Mouse (Mus musculus) kidney, postnatal 14 days (tissue): ENCODE results near the gene Med13l.
A peak's percentile ranks its signal among the peaks of the same experiment; 100 is the strongest.

Experiments used
- DNase-seq: peaks from one replicate; pipeline ENCODE4 v3.0.0; 2022; ENCODE audit warnings: mixed read lengths

Gene Med13l

DNA sequence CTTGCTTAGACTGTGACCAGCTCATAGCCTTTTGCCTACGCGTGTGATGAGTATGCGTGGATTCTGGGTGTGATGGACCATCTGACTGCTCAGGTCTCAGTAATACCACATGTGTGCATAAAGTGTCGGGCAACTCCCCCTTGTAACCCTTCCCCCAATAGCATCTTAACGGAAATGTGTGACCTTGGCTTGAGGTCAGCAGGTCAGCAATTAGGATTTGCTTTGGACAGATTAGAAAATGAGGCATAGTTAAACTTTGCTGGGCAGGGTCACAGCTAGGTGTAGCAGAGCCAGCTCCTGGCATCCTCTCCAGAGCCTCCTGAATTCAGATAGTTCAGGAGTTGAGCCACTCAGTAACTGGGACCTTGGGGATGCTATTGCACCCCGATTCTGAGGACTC is 1.6 kb upstream of the Med13l start:
- DNase-seq: no peak

DNA sequence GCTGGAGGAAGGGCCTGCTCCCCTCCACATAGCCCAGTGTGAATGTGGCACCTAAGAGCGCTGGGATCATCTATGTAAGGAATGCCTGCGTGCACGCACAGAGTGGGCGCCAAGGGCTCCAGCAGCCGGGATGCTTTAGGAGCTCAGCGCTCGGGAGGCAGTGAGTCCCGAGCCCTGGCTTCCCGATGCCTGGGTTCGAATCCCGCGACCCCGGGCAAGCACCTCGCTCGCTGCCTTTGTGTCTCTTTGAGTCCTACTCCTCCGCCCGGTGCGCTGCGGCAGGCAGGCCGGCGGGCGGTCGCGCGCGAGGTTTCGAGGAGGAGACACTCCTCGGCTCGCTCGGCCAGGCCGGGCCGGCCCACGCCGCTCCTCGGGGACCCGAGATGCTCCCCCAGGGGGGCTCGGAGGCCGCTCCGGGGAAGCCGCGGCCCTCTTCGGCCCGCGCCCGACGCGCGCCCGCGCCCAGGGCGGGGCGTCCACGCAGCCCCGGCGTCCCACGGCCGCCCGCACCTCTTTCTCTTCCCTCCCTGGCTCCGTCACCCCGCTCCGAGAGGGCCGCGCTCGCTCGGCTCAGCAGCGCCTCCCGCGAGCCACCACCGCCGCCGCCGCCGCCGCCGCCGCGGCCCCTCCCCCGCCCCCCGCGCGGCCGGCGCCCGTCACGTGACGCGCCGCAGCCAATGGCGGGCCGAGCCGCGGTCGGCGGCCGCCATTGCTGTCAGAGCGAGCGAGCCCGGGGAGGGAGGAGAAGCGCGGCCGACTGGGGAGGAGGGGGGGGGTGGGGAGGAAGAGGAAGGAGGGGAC is 695 bp upstream of the Med13l start:
- DNase-seq: peak; percentile 93

DNA sequence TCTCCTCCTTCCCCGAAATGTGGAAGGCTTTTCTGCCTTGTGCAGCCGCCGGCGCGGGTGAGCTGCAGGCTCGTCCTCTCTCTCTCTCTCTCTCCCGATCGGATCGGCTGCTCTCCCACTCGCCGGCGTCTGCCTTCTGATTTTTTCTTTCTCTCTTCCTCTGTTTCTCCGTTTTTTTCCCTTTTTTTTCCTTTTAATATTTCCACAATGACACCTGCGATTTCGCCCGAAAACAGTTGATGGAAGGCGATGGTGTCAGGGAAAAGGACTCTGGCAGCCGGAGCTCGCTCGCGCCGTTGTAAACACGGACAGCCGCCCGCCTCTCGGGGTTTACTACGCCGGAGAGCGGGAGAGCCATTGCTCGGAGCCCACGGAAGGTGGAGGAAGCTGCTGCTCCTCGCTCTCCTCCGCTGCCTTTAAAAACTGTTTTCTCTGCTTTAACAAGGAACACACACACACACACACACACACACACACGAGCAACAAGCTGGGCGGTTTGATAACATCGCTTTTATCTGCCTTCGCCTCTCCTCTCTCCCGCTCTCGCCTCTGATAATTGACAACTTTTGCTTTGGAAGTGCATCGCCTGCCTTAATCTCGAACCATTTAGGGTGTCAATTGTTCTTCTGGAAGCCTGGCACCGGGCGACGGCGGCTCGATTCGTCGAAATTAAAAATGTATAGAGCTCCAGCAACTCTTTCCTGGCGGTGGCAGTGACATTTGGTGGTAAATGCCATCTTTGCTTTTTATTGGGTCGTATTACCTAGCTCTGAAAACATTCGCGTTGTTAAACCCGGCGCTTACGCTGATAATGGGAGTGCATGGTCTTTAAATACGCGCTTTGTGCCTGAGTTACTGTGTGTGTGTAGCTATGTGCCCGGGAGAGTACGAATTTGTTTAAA is 858 bp downstream of the Med13l start:
- DNase-seq: peak; percentile 52

DNA sequence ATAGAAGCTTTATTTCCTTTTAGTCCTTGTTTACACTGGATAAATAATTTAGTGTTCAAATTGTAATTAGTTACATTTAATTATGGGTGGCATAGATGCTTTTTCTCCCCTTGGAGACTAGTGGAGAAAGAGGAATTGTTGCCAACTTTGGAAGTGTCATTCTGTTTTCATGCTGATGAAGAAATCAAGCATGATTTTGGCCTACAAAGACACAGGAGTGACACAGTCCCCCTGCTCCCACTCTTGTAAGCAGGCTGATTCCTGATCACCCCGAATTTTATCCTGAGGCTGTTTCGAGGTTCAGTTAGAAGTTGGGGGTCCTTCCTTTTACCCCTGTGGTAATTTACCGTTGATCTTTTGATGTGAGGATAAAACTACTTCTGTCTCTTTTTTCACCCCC is 1.7 kb downstream of the Med13l start:
- DNase-seq: no peak

DNA sequence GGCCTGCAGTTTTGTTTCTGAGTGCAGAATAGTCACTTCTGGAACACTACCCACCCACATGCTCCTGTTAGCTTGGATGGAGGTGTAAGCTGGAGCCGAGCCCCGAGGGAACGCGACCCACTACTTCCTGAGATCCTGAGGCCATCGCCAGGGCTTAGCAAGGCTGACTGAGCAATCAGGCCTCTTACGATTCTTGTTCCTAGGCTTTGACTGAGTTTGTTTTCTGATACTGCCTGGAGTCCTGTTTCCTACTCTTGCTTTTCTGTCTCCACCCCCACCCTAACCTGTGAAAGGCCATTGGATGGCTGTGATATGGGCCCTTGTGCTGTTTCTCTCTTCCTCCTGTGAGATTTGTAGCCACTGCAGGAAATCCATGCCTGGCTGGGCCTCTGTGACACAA is 3.1 kb downstream of the Med13l start:
- DNase-seq: no peak

DNA sequence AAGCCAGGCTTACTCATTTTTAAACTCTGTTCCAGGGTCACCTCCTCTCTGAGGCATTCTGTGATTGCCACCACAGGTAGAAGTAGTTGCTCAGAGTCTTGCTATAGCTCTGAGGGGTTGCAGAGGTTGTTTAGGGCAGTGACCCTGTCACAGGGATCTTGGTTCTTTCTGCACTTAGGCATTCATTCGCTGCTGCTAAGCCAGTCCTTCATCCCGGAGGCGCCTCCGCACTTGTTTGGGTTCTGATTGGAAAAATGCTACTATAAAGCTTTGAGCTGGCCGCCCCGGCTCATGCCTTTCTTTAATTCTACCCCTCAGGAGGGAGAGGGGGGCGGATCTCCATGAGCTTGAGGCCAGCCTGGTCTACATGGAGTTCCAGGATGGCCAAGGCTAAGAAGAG is 6.9 kb downstream of the Med13l start:
- DNase-seq: no peak

DNA sequence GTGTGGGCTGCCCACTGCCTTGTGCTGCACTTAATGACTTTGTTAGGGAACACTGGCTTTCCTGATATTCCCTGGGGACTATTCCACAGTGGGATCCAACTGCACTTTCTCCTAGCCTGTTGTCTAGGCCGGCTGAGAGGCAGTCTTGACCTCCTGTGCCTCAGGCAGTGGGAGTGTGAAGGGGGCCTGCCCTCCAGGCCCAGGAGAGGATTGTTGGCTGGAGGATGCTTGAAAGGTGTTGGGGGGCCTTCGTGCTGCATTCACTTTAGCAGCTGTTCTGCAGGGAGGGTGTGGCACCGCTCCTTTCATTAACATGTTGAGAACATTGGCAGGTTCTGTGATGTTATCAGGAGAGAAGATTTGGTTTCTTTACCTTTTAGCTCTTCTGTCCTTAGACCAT is 8.5 kb downstream of the Med13l start:
- no peak for DNase-seq

DNA sequence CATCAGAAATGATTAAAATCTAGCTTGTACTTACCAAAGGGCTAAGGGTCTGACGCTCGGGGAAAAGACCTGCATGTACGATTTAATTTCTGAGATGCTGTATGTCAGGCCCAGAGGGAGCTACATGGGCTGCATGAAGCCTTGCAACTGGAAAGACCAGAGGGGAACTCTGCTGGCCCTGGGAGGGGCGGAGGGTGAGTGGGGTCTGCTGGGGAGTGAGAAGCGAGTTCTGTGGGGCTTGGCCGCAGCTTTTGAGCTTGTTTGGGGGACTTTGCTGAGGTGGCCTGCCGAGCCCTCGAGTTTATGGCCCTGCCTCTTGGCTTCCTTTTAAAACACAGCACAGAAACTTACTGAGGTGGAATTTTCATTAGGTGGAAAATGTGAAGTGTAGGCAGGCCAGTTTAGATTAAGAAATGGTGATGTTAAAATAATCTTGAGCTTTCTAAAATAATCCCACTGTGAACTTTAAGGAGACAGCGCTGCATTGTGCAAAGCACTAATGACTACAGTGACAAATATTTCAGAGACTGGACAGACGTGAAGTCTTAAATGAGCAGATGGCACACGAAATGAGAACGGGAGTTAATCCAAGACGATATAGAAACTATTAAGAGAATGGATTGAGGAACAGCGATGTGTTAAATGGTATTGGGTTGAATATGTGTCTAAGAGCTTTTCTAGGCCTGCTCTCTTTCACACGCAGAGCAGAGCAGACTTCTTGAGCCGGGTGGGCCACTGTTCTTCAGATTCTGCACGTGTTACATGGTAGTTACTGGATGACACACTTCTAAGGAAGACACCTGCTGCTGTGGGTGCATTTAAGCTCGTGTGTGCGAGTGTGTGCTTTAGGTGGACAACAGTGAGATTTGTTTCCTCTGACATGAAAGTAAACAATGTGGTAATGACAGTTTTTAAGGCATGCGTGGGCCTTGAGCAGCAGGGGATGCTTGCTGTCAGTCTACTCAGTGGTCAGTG is 9.4 kb downstream of the Med13l start:
- no peak for DNase-seq

DNA sequence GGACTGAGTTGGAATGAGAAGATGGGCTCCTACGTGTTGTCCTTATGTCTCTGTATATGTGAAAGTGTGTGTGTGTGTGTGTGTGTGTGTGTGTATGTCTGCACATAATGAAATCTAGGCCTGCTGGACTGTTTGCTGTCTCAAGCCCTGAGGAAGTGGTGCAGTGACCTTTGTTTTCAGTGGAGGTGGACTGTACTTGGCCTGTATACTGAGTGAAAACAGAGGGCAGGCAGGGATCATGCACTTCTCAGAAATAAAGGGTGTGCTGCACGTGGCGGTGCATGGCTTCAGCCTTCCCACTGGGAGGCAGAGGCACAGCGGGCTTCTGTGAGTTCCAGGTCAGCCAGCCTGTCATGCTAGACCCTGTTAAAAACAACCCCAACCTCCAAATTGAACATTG is 11.0 kb downstream of the Med13l start:
- peak; percentile 53 for DNase-seq

DNA sequence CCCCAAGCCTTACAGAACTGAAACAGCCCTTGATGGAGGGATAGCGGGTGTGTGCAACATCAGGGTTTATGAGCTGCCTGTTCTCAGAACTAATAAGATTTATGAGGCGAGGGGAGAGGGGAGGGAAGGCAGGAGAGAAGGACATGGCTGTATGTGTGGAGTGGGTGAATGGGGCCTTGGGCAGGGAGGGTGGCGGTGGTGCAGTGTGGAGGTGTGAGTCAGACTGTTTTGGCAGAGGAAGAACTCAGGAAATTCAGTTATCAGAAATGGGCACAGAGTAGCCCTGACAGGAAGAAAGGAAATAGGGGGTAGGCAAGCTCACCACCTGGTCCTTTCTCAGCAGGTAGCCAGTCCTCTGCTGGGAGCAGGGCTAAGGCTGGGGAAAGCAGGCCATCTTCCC is 13.8 kb downstream of the Med13l start:
- no peak for DNase-seq

DNA sequence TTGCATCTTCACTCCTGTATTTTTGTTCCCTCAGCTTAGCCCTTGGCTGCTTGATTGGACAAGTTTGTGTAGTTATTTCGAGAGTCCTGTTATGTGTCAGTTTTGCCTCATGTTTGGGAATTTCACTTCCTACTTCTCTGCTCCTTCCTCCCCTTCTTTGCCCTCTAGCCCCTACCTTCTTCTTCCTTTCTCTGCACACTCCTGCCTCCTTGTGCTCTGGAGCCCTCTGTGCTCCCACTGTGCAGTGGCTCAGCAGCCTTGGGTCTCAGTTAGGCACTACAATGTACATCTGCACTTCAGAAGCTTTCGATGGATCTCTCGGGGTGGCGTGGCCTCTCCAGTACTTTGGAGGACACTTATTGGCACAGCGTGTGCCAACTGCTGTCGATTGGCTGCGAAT is 14.5 kb downstream of the Med13l start:
- DNase-seq: no peak

DNA sequence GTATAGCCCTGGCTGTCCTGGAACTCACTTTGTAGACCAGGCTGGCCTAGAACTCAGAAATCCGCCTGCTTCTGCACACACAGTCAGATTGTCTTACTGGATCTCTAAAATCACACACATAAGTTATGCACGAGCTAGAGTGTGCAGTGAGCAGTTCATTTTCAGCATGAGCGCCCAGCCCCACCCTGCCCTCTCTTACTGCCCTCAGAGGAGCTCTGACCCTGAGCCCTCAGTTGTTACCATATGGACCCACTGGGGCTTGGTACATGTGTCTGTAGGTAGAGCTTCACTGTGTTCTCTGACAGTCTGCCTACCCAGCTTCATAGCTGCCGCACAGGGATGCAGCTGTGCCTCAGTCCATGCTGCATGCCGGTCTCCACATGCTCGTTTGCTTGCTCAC is 15.4 kb downstream of the Med13l start:
- DNase-seq: peak; percentile 18

DNA sequence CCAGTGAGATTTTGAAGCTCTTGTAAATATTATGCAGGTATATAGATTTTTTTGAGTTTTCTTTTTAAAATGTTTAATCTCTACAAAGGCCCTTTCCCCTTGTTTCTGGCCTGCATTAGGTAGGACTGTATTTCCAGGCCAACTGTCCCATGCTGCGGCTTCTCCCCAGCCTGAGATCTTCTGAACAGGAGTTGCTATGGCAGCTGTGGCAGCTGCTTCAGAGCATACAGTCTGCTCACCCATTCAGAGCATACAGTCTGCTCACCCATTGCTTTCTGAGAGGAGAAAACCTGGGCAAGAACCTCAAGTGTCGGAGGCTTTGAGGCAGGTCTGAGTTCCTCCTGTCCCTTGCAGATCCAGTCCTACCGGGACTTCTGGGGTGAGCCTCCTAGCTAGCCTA is 16.3 kb downstream of the Med13l start:
- no peak for DNase-seq

DNA sequence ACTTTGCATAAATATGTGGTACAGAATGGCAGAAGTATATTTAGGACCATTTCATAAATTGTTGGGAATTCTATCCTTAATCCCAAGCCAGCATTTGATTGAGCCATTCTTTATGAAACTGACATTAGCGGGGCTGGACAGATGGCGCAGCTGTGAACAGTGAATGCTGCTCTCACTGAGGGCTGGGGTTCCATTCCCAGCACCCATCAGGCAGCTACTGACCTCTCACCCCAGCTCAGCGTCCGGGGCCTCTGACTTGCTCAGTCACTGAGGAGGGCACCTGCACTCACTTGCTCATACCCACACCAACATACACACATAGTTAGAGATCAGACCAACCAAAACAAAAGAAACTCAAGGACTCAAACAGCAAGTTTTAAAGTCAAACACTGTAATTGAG is 24.9 kb downstream of the Med13l start:
- no peak for DNase-seq

DNA sequence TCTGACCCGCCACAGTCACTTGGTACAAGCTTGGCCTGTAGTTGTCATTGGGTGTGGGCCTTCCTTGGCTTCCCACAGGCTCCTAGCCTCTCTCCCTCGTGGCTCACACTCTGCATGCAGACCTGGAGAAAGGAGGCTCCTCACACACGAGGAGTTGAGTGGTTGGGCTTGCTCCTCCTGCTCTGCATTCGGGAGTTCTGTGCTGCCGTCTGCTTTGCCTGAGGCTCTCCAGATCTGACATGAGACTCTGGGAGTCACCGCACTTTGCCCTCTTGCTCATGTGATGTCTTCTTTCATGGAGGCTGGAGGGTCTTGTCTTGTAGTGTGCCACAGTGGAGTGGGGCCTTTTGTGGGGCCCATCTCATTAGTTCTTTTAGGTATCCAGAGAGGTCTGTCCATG is 26.1 kb downstream of the Med13l start:
- DNase-seq: peak; percentile 20

DNA sequence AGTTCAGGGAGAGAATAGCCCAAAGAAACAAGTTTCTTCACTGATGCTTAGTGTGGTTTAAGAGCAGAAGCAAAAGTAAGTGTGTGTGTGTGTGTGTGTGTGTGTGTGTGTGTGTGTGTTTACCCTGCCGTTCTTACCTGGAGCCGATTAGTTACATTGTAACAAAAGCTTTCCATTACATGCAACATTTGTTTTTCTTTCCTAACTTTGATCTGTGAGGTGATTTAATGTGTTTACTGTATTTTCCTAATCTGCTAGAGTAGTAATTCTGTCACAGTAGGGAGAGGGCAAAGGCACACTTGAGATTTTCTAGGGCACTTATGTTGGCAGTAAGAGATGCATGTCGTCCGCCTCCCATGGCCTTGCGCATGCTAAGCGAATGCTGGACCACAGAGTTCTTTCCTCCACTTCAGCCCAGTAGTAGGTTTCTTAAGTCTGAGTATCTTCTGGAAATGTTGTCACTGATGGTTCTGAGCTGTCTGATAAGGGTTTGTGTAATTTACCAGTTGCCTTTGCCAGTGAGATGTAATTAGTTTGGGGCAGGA is 28.0 kb downstream of the Med13l start:
- no peak for DNase-seq

DNA sequence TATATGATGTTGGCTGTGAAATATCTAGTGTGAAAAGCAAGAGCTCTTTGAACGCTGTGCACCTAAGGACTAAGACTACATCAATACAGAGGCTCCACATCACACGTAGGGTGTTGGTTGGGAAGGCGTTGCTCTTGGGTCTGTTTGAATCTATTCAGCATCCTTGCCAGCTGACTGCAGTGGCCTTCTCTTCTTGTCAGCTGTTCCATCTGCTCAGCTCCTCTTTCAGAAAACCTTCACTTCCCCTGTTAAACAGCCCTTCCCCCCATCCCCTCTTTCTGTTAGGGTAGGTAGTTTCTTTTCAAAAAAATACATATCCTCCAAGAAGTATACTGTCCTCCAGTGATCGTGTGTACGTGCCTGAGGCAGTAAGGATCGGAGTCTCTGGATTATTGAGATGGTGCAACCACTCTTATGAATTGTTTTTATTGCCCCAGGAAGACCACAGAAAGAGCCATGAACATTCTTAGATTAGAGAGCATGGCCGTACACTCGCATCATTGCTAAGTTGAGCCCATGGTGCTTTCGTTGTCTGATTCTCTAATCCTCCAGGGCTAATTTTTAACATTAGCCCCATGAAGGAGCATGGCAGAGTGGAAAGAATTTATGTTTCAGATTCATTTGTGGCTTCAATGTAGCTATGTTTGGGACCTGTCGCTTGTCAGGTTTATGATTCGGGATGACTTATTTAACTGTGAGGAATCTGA is 28.9 kb downstream of the Med13l start:
- DNase-seq: no peak

DNA sequence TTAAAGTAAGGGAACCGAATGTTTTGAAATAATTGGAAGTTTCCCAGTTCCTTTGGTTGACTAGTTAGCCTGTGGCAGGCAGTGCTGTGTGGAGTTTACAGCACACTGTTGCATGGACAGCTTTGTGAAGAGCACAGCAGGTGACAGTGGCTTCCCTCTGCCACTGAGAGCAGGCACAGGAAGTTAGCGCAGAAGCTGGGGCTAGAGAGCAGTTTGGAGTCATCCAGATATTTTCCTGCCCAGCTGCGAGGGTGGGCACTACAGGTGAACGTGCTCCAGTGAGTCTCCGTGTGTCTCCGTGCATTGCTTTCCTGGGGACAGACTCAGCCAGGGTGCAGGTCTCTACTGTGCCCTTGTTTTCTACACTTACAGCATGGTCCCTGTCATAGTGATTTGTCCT is 30.4 kb downstream of the Med13l start:
- no peak for DNase-seq

DNA sequence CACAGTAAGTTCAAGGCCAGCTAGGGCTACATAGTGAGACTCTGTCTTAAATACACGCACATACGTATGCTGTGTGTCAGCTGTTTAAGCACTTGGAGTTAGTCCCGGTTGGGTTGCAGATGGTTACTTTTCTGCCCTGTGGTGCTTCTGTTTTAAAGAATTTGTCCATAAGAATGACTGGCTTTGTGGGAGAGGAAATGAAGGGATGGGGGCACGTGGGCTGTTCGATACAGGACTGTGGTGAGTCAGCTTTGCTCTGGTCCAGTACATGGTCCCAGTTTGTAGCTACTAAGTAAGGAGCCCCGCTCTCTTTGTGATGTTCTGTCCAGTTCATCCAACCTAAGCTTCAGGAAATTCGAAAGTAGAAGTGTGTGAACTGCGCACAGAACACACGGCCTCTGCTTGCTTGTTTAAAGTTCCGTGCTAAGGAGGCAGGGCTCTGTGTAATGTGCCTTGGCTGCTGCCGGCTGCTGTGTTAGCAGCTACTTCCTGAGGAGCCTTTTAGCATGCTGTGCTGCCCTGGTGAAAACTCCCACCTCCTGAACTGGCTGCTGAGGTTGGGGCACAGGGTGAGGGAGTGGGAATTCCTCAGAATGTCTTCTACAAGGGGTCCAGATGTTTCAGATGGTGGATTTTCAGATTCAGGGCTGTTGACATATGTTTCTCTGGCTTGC is 31.5 kb downstream of the Med13l start:
- DNase-seq: peak; percentile 23

DNA sequence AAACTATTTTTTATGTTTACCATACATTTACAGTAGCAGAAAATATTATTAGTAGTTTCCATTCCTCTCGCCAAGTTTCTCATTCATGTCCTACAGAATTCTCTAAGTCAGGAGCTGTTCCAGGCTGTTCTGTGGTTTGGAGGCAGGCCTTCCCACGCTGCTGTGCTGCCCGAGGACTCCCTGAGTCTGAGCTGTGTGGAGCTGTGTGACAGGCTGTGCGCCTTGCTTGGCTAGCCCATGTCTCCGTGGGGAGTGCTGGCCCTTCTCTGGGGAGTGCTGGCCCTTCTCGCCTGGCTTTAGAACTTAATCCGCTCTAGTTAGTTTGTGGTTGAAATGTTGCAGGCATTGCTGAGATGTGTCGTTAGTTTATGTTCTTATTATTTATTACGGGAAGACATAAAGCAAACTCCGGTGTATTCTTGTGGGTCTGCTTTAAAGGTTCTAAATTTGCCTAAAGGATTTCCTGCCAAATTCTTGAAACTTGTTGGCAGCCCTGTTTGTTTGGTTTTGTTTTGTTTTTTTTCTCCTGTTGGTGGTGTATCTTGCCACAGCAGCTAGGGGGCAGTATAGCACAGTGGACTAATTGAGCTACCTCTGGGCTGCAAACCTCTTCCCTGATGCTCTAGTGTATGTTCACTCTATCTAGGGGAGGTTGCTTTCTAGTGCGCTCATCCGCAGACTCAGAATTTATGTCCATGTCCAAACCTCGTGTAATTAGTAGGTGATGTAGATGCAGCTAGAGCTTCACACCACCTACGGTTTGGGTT is 34.2 kb downstream of the Med13l start:
- peak; percentile 77 for DNase-seq

DNA sequence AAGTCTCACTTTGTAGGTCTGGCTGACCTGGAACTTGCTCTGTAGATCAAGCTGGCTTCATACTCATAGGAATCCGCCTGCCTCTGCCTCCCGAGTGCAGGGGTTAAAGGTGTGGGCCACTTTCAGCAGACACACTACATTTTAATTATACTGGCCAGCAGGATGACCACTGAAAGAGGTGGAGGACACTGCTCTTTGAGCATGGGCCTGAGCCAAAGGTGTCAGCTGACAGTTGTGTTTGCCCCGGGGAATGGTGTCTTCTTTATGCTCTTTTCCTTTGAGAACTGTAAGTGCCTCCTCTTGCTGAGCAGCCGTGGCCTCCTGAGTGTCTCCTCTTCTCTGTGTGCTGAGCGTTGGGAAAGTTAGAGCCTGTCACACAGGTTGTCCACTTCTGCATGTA is 35.4 kb downstream of the Med13l start:
- DNase-seq: no peak
